Mouse (Mus musculus): Measurements from ENCODE around the gene Kifc5b. TPM values are rescaled to one million over a fixed set of nuclear protein-coding genes. Genes with fewer than 3 reads are reported as not detected.

Kifc5b gene
- 3.6 and 4.5 TPM in 2 replicates for polyA plus RNA-seq (2015; fragmentation: Nextera tagmentation; extraction: Ambion mirVana)

GRCm38 (mm10) chr17:26916711-26917482 is at the start of gene Kifc5b:
Kifc5b (plus strand) TSS chr17:26917091.
- peak; percentile 99 for ATAC-seq (ENCODE audit: low FRiP score)
- Histone ChIP-seq H3K27me3 (peaks cover 5% of the 10 kb centered on the region; the same call in 1 of the 2 replicates), H3K4me3 (peak within 1 kb of the TSS; percentile 67), H3K9me3 (no peaks in the 10 kb centered on the region), H3K9ac (peak within 1 kb of the TSS; percentile 74), H3K4me2 (peak within 1 kb of the TSS; percentile 78), H3K36me3 (peaks cover 4% of the 10 kb centered on the region), H3K4me1 (replicated peaks) (peaks cover 13% of the 10 kb centered on the region), H3K27ac (peak within 1 kb of the TSS; percentile 60; the same call in 1 of the 2 replicates)
- WGBS: under 1% methylated on average over 72 of the region's 72 CpGs

DNA sequence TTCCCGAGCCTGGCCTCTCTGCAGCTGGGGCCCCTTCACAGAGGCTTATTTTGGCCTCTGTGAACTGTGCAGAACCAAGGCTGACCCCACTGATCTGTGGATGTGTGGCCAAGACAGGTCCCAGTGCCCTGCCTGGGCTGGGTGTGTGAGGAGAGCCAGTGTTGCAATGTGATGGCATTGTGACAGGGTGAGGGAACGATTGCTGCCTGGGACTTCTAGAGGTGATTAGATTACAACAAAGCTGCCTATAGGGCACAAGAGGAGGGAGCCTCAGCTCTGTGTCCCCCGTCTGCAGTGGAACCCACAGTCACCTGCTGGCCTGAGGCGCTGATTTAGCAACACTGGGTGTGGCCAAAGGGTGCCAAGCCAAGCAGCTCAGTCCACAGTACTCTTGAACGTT is 48.1 kb upstream of the Kifc5b start:
- Histone ChIP-seq H3K4me2 (no peak overlapping the region), H3K9me3 (no peaks in the 10 kb centered on the region), H3K4me3 (no peak overlapping the region), H3K27ac (no peak overlapping the region), H3K36me3 (no peaks in the 10 kb centered on the region), H3K9ac (no peak overlapping the region), H3K27me3 (0 out of 2 replicates have a peak, but pooled peaks cover 21% of the 10 kb centered on the region), H3K4me1 (replicated peaks) (no peaks in the 10 kb centered on the region)
- WGBS: 42% methylated on average over 5 of the region's 5 CpGs
- no peak for ATAC-seq (ENCODE audit: low FRiP score)

DNA sequence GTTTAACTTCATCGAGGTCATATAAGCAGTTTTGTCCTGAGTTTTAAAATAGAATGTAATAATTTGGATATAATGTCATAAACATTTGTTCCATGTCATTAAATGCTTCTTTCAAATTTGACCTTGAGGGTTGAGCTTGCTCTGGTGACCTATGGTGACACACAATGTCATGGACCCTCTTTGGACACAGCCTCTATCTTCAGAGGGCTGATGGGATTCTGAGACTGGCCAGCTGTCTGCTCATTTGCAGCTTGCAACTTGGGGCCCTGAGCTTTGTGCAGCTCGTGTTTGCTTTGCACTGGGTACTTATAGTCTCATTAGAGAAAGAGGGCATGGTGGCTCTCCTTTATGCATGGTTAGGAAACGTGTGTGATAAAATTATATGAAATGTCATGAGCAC is 44.0 kb upstream of the Kifc5b start:
- Histone ChIP-seq H3K4me3 (no peak overlapping the region), H3K36me3 (no peaks in the 10 kb centered on the region), H3K27me3 (0 out of 2 replicates have a peak, but pooled peaks cover 15% of the 10 kb centered on the region), H3K9ac (no peak overlapping the region), H3K4me2 (no peak overlapping the region), H3K9me3 (no peaks in the 10 kb centered on the region), H3K27ac (no peak overlapping the region), H3K4me1 (replicated peaks) (no peaks in the 10 kb centered on the region)
- no peak for ATAC-seq (ENCODE audit: low FRiP score)
- WGBS: 81% methylated on average over 3 of the region's 3 CpGs

DNA sequence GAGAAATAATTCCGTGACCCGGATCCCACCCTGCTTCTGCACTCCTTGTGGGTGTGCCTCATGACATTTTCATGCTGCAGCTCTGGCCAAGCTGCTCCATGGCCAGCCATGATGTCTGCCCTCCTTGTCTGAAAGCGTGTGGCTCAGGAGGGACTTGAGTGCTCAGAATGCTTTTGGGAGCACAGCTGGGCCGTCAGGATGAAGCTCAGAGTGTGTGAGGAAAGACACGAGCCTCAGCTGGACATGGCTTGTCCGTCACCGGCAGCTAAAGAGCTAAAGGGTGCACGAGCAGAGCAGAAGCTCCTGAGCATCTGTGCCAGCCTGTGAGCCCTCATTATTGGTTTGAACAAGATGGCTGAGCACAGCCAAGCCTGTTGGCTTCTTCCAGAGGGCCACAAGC is 43.4 kb upstream of the Kifc5b start:
- no peaks in the 10 kb centered on the region for H3K36me3 ChIP-seq
- no peak overlapping the region for H3K4me3 ChIP-seq
- 0 out of 2 replicates have a peak, but pooled peaks cover 15% of the 10 kb centered on the region for H3K27me3 ChIP-seq
- H3K9ac ChIP-seq: no peak overlapping the region
- H3K9me3 ChIP-seq: peaks cover under 1% of the 10 kb centered on the region; the same call in 1 of the 2 replicates
- 77% methylated on average over 8 of the region's 8 CpGs for whole genome bisulfite sequencing
- no peak for ATAC-seq (ENCODE audit: low FRiP score)
- H3K27ac ChIP-seq: no peak overlapping the region
- H3K4me1 ChIP-seq (replicated peaks): no peaks in the 10 kb centered on the region
- H3K4me2 ChIP-seq: no peak overlapping the region

GRCm38 (mm10) chr17:26874542-26874941 is 42.3 kb upstream of the Kifc5b start:
- no peak for ATAC-seq (ENCODE audit: low FRiP score)
- Histone ChIP-seq H3K27ac (no peak overlapping the region), H3K36me3 (no peaks in the 10 kb centered on the region), H3K9me3 (peaks cover 4% of the 10 kb centered on the region; the same call in 1 of the 2 replicates), H3K4me2 (no peak overlapping the region), H3K27me3 (0 out of 2 replicates have a peak, but pooled peaks cover 15% of the 10 kb centered on the region), H3K4me3 (no peak overlapping the region), H3K4me1 (replicated peaks) (no peaks in the 10 kb centered on the region), H3K9ac (no peak overlapping the region)
- 81% methylated on average over 11 of the region's 11 CpGs for WGBS

DNA sequence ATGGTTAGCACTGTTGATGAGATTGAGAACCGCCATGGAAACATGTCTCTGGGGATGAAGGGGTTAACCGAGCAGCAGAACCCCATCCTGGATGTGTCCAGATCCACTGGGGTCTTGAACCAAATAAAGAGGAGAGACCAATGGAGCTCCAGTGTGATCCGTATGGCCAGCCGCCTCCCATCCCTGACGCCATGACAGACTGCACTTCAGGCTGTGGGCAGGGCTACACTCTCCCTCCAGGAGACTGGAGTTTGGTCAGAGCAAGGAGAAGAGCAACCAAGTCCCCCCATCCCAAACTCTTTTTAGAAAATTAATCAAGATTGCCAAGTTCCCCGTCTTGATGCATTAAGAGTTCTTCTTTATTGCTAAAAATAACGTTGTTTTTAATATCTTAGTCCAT is 39.0 kb upstream of the Kifc5b start:
- WGBS: 90% methylated on average over 7 of the region's 7 CpGs
- Histone ChIP-seq H3K9ac (no peak overlapping the region), H3K4me1 (replicated peaks) (no peaks in the 10 kb centered on the region)

GRCm38 (mm10) chr17:26879235-26879634 is 37.7 kb upstream of the Kifc5b start:
- no peak overlapping the region for H3K9ac ChIP-seq
- H3K4me2 ChIP-seq: no peak overlapping the region
- H3K27ac ChIP-seq: no peak overlapping the region
- no peaks in the 10 kb centered on the region for H3K36me3 ChIP-seq
- peaks cover 15% of the 10 kb centered on the region for H3K27me3 ChIP-seq
- ATAC-seq (ENCODE audit: low FRiP score): no peak
- 87% methylated on average over 6 of the region's 6 CpGs for WGBS
- peaks cover 4% of the 10 kb centered on the region; the same call in 1 of the 2 replicates for H3K9me3 ChIP-seq
- H3K4me1 ChIP-seq (replicated peaks): no peaks in the 10 kb centered on the region
- no peak overlapping the region for H3K4me3 ChIP-seq

More for the DNA sequence above, 39.0 kb upstream of the Kifc5b start:
- H3K27ac ChIP-seq: no peak overlapping the region
- H3K36me3 ChIP-seq: no peaks in the 10 kb centered on the region
- 0 out of 2 replicates have a peak, but pooled peaks cover 11% of the 10 kb centered on the region for H3K27me3 ChIP-seq
- H3K4me3 ChIP-seq: no peak overlapping the region
- no peak for ATAC-seq (ENCODE audit: low FRiP score)
- H3K9me3 ChIP-seq: peaks cover 4% of the 10 kb centered on the region; the same call in 1 of the 2 replicates
- H3K4me2 ChIP-seq: no peak overlapping the region

GRCm38 (mm10) chr17:26882706-26883105 is 34.2 kb upstream of the Kifc5b start:
- H3K4me3 ChIP-seq: no peak overlapping the region

GRCm38 (mm10) chr17:26883585-26883984 is 33.3 kb upstream of the Kifc5b start:
- Histone ChIP-seq H3K4me2 (no peak overlapping the region), H3K4me1 (replicated peaks) (peaks cover 17% of the 10 kb centered on the region), H3K27ac (no peak overlapping the region), H3K4me3 (no peak overlapping the region), H3K9ac (no peak overlapping the region), H3K36me3 (no peaks in the 10 kb centered on the region), H3K9me3 (peaks cover 2% of the 10 kb centered on the region; the same call in 1 of the 2 replicates), H3K27me3 (peaks cover 38% of the 10 kb centered on the region)
- 82% methylated on average over 6 of the region's 6 CpGs for WGBS
- no peak for ATAC-seq (ENCODE audit: low FRiP score)

More at GRCm38 (mm10) chr17:26882706-26883105, 34.2 kb upstream of the Kifc5b start:
- Histone ChIP-seq H3K27ac (no peak overlapping the region), H3K4me1 (replicated peaks) (peaks cover 17% of the 10 kb centered on the region), H3K36me3 (no peaks in the 10 kb centered on the region), H3K4me2 (no peak overlapping the region), H3K9ac (no peak overlapping the region), H3K27me3 (peaks cover 30% of the 10 kb centered on the region), H3K9me3 (peaks cover 4% of the 10 kb centered on the region; the same call in 1 of the 2 replicates)
- 75% methylated on average over 1 of the region's 1 CpGs for WGBS
- no peak for ATAC-seq (ENCODE audit: low FRiP score)

- ATAC-seq (ENCODE audit: low FRiP score): peak; percentile 46; the same call in 1 of the 2 replicates
- Histone ChIP-seq H3K27ac (no peak overlapping the region), H3K36me3 (no peaks in the 10 kb centered on the region), H3K4me2 (peak overlapping the region; percentile 59), H3K9me3 (no peaks in the 10 kb centered on the region), H3K9ac (peak overlapping the region; percentile 55), H3K4me1 (replicated peaks) (peaks cover 17% of the 10 kb centered on the region), H3K4me3 (peak overlapping the region; percentile 37), H3K27me3 (peaks cover 42% of the 10 kb centered on the region)
- WGBS: 22% methylated on average over 25 of the region's 25 CpGs
These were observed 31.6 kb upstream of the Kifc5b start for GRCm38 (mm10) chr17:26884995-26885926.

GRCm38 (mm10) chr17:26886047-26886749 is 30.7 kb upstream of the Kifc5b start:
- H3K4me2 ChIP-seq: peak overlapping the region; percentile 59
- ATAC-seq (ENCODE audit: low FRiP score): peak; percentile 90
- peak overlapping the region; percentile 37 for H3K4me3 ChIP-seq
- WGBS: 11% methylated on average over 30 of the region's 30 CpGs
- H3K4me1 ChIP-seq (replicated peaks): peaks cover 17% of the 10 kb centered on the region
- H3K9me3 ChIP-seq: no peaks in the 10 kb centered on the region
- peaks cover 42% of the 10 kb centered on the region for H3K27me3 ChIP-seq
- H3K27ac ChIP-seq: no peak overlapping the region
- H3K36me3 ChIP-seq: no peaks in the 10 kb centered on the region
- H3K9ac ChIP-seq: peak overlapping the region; percentile 55; the same call in 1 of the 2 replicates
